Mouse (Mus musculus) lung, postnatal 0 days (tissue): ENCODE results near the gene Paics.

Experiments
- CTCF ChIP-seq: IDR thresholded peaks from 2 replicates; pipeline ENCODE4 v1.5.1; 2016; ENCODE audit warnings: antibody characterized with exemption, mild to moderate bottlenecking
- EP300 ChIP-seq: IDR thresholded peaks from 2 replicates; pipeline ENCODE4 v1.6.1; 2016; ENCODE audit warnings: antibody characterized with exemption, mild to moderate bottlenecking, control low read depth

DNA sequence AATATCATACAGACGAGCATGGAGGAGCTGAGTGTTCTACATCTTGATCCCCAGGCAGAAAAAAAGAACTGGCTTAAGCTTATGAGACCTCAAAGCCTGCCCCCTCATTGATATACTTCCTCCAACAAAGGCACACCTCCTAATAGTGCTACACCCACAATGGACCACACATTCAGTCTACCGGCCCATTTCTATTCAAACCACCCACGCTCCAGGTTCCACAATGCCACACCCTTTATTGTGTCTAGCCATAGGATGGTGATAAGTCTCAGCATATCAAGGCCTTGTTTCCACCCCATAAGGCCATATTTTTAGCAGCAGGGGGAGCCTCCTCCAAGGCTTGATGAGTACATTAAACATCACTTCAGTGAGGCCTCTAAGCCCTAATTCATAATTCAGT lies 40.3 kb upstream of the Paics start:
- 0 out of 2 replicates have a peak, but pooled peaks have one; percentile 2 for TF ChIP-seq CTCF
- TF ChIP-seq EP300: no peak
